Mouse (Mus musculus): Measurements from ENCODE around the gene Mcrip2.

GRCm38 (mm10) chr17:25818851-25819780 is 49.4 kb downstream of the Mcrip2 start:
- TF ChIP-seq CTCF (IDR thresholded peaks at IDR 0.05; ENCODE audit: control insufficient read depth, insufficient read depth, insufficient replicate concordance, low read depth, low read length), result no peak
- TF ChIP-seq POLR2A (IDR thresholded peaks at IDR 0.05; ENCODE audit: control insufficient read depth, low read depth, low read length), result no peak
